Mouse (Mus musculus): ENCODE measurements at regions not wholly inside any gene's neighbourhood (a gene's known extent, or its start where the extent isn't known, plus 50 kb on each side); places are given as distances from the start of the nearest gene placed in this dataset.
A peak's percentile ranks its signal among the peaks of the same experiment; 100 is the strongest.

DNA sequence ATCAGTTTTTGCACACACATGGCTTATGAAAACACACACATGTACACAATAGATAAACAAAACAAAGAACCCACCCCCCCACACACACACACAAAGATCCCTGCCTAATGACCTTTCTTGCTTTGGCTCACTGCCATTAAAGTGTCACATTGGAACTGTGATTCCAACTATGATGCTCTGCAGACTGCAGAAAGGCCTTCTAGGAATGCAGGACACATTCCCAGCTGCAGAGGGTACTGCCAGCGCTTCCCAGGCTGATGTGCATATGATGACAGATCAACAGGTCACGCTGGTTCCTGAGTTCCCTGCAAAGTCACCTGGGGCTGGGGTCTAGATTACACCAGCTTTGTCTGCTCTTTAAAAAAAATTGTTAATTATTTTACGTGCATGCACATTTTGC lies 68.1 kb upstream of the Ppm1j start:
- no peaks in the 10 kb centered on the region for H3K9me3 ChIP-seq (ENCODE audit: low read length)
- no peak for TF ChIP-seq CTCF (IDR thresholded peaks at IDR 0.05; ENCODE audit: low read depth)
- TF ChIP-seq EP300 (IDR thresholded peaks at IDR 0.05; ENCODE audit: low read depth): no peak
- no peaks in the 10 kb centered on the region for H3K4me1 ChIP-seq (ENCODE audit: insufficient read depth)
- H3K27ac ChIP-seq (ENCODE audit: low read depth): no peak overlapping the region
- WGBS (ENCODE audit: insufficient replicate concordance): 66% methylated on average over 3 of the region's 3 CpGs
- DNase-seq (no peak), ATAC-seq (no peak)
- H3K36me3 ChIP-seq (replicated peaks; ENCODE audit: insufficient read depth, low read length): no peaks in the 10 kb centered on the region
- no peak overlapping the region for H3K4me3 ChIP-seq (ENCODE audit: low read depth, low read length)
- H3K4me2 ChIP-seq (ENCODE audit: low read depth, low read length): no peak overlapping the region
- no peak overlapping the region for H3K9ac ChIP-seq (replicated peaks)
- H3K27me3 ChIP-seq (ENCODE audit: insufficient read depth, low read length): no peaks in the 10 kb centered on the region

DNA sequence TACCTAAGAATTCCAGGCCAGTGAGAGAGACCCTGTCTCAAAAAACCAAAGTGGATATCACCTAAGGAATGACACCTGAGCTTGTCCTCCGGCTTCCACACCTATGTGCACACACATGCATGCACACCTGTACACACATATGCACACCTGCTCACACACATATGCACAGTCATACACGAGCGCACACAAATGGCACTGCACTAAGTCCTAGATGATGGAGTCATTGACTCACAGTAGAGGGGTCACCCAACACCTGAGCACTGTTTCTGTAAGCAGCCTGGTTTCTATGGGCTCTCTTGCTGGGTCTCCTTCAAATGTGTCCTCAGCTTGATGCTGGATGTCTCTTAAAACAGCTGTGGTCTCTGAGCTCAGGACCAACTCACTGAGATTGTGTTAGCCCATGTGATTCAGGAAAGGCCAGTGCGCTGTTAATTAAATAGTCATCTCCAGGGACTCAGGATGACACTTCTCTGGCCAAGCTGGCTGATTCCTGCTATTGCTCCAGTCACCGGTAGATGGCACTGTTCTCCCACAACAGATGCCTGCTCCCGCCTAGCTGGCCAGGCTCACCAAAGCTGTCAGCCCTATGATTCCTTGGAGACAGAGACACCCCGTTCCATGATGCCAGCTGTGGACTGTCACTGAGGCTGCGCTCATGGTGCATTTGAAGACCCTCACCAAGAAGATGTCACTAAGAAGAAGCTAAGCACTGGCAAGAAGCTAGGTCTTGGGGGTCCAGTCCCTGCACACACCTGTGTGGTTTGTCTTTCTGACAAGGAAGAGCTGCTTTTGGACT lies 66.8 kb upstream of the Ppm1j start:
- ATAC-seq: peak; percentile 67
- whole genome bisulfite sequencing (ENCODE audit: insufficient replicate concordance): 25% methylated on average over 8 of the region's 8 CpGs

DNA sequence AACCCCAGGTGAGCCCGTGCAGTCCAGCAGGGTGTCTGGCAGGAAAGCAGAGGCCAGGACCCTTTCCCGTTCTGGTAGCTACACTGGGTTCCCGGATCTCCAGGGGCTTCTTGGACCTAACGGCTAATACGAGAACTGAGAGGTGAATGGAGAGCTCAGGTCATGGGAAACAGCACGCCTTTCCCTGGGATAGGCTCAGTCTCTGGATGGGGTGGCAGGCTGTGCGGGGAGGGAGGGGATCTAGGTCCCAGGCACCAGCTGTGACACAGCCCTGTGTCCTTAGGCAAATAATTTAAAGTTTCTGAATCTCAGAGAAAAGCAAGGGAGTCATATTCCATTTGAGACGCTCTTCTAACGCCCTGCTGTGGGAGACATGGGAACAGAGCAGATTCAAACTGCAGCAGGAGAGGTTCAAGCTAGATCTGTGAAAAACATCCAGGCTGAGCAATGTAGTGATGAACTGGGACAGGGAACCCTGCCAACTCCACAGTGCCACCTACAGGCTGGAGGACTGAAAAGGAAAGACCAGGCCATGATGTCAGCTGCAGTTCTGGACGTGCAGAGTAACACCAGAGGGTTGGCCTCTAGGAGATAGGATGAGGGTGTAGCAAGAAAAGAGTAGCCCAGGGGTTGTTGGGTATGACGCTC lies 66.1 kb upstream of the Ppm1j start:
- H3K36me3 ChIP-seq (replicated peaks; ENCODE audit: insufficient read depth, low read length): no peaks in the 10 kb centered on the region
- DNase-seq (peak; percentile 84), ATAC-seq (peak; percentile 78)
- H3K9ac ChIP-seq (replicated peaks): no peak overlapping the region
- H3K4me3 ChIP-seq (ENCODE audit: low read depth, low read length): 0 out of 2 replicates have a peak overlapping the region, but pooled peaks have one; percentile 1
- 40% methylated on average over 11 of the region's 11 CpGs for WGBS (ENCODE audit: insufficient replicate concordance)
- no peaks in the 10 kb centered on the region for H3K9me3 ChIP-seq (ENCODE audit: low read length)
- H3K27ac ChIP-seq (ENCODE audit: low read depth): no peak overlapping the region
- H3K4me2 ChIP-seq (ENCODE audit: low read depth, low read length): peak overlapping the region; percentile 57
- H3K4me1 ChIP-seq (ENCODE audit: insufficient read depth): no peaks in the 10 kb centered on the region
- H3K27me3 ChIP-seq (ENCODE audit: insufficient read depth, low read length): no peaks in the 10 kb centered on the region
- TF ChIP-seq EP300 (IDR thresholded peaks at IDR 0.05; ENCODE audit: low read depth): no peak
- TF ChIP-seq CTCF (IDR thresholded peaks at IDR 0.05; ENCODE audit: low read depth): peak; percentile 85

More for the DNA sequence above, 66.8 kb upstream of the Ppm1j start:
- Histone ChIP-seq H3K27ac (ENCODE audit: low read depth) (no peak overlapping the region), H3K4me1 (ENCODE audit: insufficient read depth) (no peaks in the 10 kb centered on the region), H3K4me3 (ENCODE audit: low read depth, low read length) (0 out of 2 replicates have a peak overlapping the region, but pooled peaks have one; percentile 1), H3K9ac (replicated peaks) (no peak overlapping the region), H3K9me3 (ENCODE audit: low read length) (no peaks in the 10 kb centered on the region), H3K27me3 (ENCODE audit: insufficient read depth, low read length) (no peaks in the 10 kb centered on the region), H3K4me2 (ENCODE audit: low read depth, low read length) (peak overlapping the region; percentile 57), H3K36me3 (replicated peaks; ENCODE audit: insufficient read depth, low read length) (no peaks in the 10 kb centered on the region)
- peak; percentile 79 for DNase-seq
- no peak for TF ChIP-seq EP300 (IDR thresholded peaks at IDR 0.05; ENCODE audit: low read depth)
- TF ChIP-seq CTCF (IDR thresholded peaks at IDR 0.05; ENCODE audit: low read depth): peak; percentile 97
